Mouse (Mus musculus): Measurements from ENCODE around the gene Tuba4a.

Gene Tuba4a

GRCm38 (mm10) chr1:75211141-75211708 is 8.4 kb downstream of the Tuba4a start:
- peak; percentile 12 for DNase-seq (ENCODE audit: low spot score)

- peak; percentile 95 for DNase-seq (ENCODE audit: low spot score)
Measured at GRCm38 (mm10) chr1:75210136-75211087, 9.3 kb downstream of the Tuba4a start, which contains the start of the genes Glb1l and Stk16. Glb1l (minus strand) TSS chr1:75210813. Stk16 (plus strand) TSS chr1:75210838.

- DNase-seq (ENCODE audit: low spot score): peak; percentile 37
Measured at GRCm38 (mm10) chr1:75208967-75209678, 10.5 kb downstream of the Tuba4a start.

- DNase-seq (ENCODE audit: low spot score): peak; percentile 33
Measured at GRCm38 (mm10) chr1:75201236-75201635, 18.4 kb downstream of the Tuba4a start.

- DNase-seq (ENCODE audit: low spot score): peak; percentile 52
Measured at GRCm38 (mm10) chr1:75192452-75192851, 27.2 kb downstream of the Tuba4a start.

GRCm38 (mm10) chr1:75191622-75192402 is 27.9 kb downstream of the Tuba4a start, which contains the start of the genes Ankzf1 and Atg9a:
Ankzf1 (plus strand) TSS chr1:75192151.
Atg9a (minus strand) TSS chr1:75192196.
- DNase-seq (ENCODE audit: low spot score): peak; percentile 99

- no peak for DNase-seq (ENCODE audit: low spot score)
Measured at GRCm38 (mm10) chr1:75191258-75191621, 28.4 kb downstream of the Tuba4a start.

GRCm38 (mm10) chr1:75190577-75190976 is 29.1 kb downstream of the Tuba4a start:
- DNase-seq (ENCODE audit: low spot score): peak; percentile 19

- no peak for DNase-seq (ENCODE audit: low spot score)
Measured at GRCm38 (mm10) chr1:75187914-75188483, 31.7 kb downstream of the Tuba4a start.

GRCm38 (mm10) chr1:75187126-75187525 is 32.5 kb downstream of the Tuba4a start:
- no peak for DNase-seq (ENCODE audit: low spot score)

GRCm38 (mm10) chr1:75185495-75185894 is 34.2 kb downstream of the Tuba4a start:
- no peak for DNase-seq (ENCODE audit: low spot score)

- no peak for DNase-seq (ENCODE audit: low spot score)
Measured at GRCm38 (mm10) chr1:75182160-75182559, 37.5 kb downstream of the Tuba4a start.

GRCm38 (mm10) chr1:75181377-75181870 is 38.2 kb downstream of the Tuba4a start:
- DNase-seq (ENCODE audit: low spot score): no peak

GRCm38 (mm10) chr1:75180741-75181140 is 38.9 kb downstream of the Tuba4a start:
- no peak for DNase-seq (ENCODE audit: low spot score)

GRCm38 (mm10) chr1:75180105-75180590 is 39.5 kb downstream of the Tuba4a start, which contains the start of gene Abcb6:
Abcb6 (minus strand) TSS chr1:75180392.
- peak; percentile 89 for DNase-seq (ENCODE audit: low spot score)

GRCm38 (mm10) chr1:75179334-75180104 is 40.1 kb downstream of the Tuba4a start:
- peak; percentile 44 for DNase-seq (ENCODE audit: low spot score)

GRCm38 (mm10) chr1:75168472-75169464 is 50.9 kb downstream of the Tuba4a start, which contains the start of gene Zfand2b:
Zfand2b (plus strand) TSS chr1:75168646.
- peak; percentile 95 for DNase-seq (ENCODE audit: low spot score)

GRCm38 (mm10) chr1:75168093-75168471 is 51.6 kb downstream of the Tuba4a start:
- no peak for DNase-seq (ENCODE audit: low spot score)

Data from adipocyte (in vitro differentiated cells).